Mouse (Mus musculus): ENCODE data around the gene Nf2.

DNA sequence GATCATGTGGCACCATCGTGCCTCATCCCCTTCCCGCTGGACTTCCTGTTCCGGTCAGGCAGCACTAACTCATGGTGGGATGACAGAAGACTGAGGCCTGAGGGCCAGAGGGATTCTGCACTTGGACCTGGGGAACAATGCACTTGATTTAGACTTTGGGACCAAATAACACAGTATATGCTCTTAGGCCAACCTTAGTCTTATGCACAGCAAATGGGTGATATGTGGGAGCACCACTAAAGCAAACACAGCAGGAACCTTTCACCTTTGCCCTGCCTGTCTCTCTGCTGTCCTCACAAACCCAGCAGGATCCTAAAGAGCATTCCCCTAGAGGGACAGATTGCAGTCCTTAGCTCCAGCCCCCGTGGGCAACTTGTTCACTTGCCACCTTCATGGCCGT is 108.6 kb downstream of the Nf2 start:
- TF ChIP-seq CTCF (IDR thresholded peaks at IDR 0.05; ENCODE audit: control insufficient read depth, insufficient read depth, low read length) = no peak
- no peak for TF ChIP-seq POLR2A (IDR thresholded peaks at IDR 0.05; ENCODE audit: borderline replicate concordance, control insufficient read depth, low read depth, low read length)
